Mouse (Mus musculus): ENCODE data around the gene Pak1ip1. TPM values are rescaled to one million over a fixed set of nuclear protein-coding genes. Genes with fewer than 3 reads are reported as not detected.
A peak's percentile ranks its signal among the peaks of the same experiment; 100 is the strongest.

Gene Pak1ip1
- polyA plus RNA-seq, 1 experiment: 63.9 TPM

DNA sequence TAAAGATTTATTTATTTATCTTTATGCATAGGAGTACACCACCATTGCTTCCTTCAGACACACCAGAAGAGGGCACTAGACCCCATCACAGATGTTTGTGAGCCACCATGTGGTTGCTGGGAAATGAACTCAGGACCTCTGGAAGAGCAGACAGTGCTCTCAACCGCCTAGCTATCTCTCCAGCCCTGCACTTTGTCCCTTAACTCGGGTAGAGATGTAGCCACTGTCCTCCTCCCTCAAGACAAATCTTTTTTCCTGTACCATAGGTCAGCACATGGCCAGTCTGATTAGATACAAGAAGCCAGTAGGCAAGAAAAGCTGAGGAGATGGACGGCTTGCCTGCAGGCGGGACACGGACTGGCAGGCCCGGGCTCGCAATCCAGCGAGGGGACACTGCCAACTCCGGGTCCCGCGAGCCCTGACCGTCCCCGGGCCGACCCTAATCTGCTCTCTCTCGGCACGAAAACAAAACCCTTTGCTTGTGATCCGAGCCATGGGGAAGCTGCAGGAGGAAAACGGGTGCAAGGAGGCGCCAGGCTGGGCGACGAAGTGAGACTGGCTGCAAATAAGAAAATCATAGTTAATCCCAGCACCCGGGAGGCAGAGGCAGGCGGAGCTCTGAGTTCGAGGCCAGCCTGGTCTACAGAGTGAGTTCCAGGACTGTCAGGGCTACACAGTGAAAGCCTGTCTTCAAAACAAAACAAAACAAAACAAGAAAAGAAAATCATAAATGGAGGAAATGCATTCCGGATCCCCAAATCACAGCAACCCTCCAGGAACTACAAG is 490 bp upstream of the Pak1ip1 start:
- TF ChIP-seq CEBPB (IDR thresholded peaks at IDR 0.05; ENCODE audit: low read depth) (no peak), MYOD1 (IDR thresholded peaks at IDR 0.05; ENCODE audit: control insufficient read depth, insufficient read length, low read depth) (no peak), MYOG (IDR thresholded peaks at IDR 0.05; ENCODE audit: control insufficient read depth, extremely low read depth, insufficient read length) (no peak)
- H3K27me3 ChIP-seq (ENCODE audit: control insufficient read depth, insufficient read depth, insufficient read length): no peaks in the 10 kb centered on the region
- peaks cover 38% of the 10 kb centered on the region for H3K79me3 ChIP-seq (ENCODE audit: low read depth)
- H3K36me3 ChIP-seq (ENCODE audit: control insufficient read depth, insufficient read depth): peaks cover 19% of the 10 kb centered on the region
- peaks cover 44% of the 10 kb centered on the region for H3K79me2 ChIP-seq (ENCODE audit: control insufficient read depth, insufficient read depth)
- peak overlapping the region; percentile 95 for H3K4me3 ChIP-seq (ENCODE audit: insufficient read depth, poor library complexity, severe bottlenecking)
- peak overlapping the region; percentile 70 for H3ac ChIP-seq (ENCODE audit: control insufficient read depth, insufficient read length, low read depth)

DNA sequence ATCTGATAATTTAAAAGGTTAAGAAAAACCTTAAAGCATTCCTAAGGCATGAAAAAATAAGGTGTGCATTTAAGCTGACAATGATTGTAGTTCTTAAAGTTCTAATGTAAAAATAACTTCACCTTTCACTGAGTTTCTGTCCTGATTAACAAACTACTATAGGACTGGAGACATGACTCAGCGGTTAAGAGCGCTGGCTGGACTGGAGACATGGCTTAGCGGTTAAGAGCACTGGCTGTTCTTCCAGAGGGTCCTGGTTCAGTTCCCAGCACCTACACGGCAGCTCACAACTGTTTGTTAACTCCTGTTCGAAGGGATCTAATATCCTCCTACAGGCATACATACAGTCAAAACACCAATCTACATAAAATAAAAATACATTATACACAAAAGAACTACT is 1.2 kb downstream of the Pak1ip1 start:
- Histone ChIP-seq H3K36me3 (ENCODE audit: control insufficient read depth, insufficient read depth) (peaks cover 35% of the 10 kb centered on the region), H3ac (ENCODE audit: control insufficient read depth, insufficient read length, low read depth) (no peak overlapping the region), H3K79me3 (ENCODE audit: low read depth) (peaks cover 42% of the 10 kb centered on the region), H3K27me3 (ENCODE audit: control insufficient read depth, insufficient read depth, insufficient read length) (no peaks in the 10 kb centered on the region), H3K4me3 (ENCODE audit: insufficient read depth, poor library complexity, severe bottlenecking) (peak overlapping the region; percentile 95), H3K79me2 (ENCODE audit: control insufficient read depth, insufficient read depth) (peaks cover 57% of the 10 kb centered on the region)
- TF ChIP-seq USF1 (IDR thresholded peaks at IDR 0.05; ENCODE audit: low read depth) (no peak), MYOD1 (IDR thresholded peaks at IDR 0.05; ENCODE audit: control insufficient read depth, insufficient read length, low read depth) (no peak), CTCF (IDR thresholded peaks at IDR 0.05; ENCODE audit: control insufficient read depth, insufficient read depth, insufficient read length) (no peak), FOSL1 (IDR thresholded peaks at IDR 0.05; ENCODE audit: insufficient read depth, low read length, poor library complexity, severe bottlenecking) (no peak), MYOG (IDR thresholded peaks at IDR 0.05; ENCODE audit: control insufficient read depth, extremely low read depth, insufficient read length) (no peak), MAX (IDR thresholded peaks at IDR 0.05) (no peak), CEBPB (IDR thresholded peaks at IDR 0.05; ENCODE audit: low read depth) (no peak)

DNA sequence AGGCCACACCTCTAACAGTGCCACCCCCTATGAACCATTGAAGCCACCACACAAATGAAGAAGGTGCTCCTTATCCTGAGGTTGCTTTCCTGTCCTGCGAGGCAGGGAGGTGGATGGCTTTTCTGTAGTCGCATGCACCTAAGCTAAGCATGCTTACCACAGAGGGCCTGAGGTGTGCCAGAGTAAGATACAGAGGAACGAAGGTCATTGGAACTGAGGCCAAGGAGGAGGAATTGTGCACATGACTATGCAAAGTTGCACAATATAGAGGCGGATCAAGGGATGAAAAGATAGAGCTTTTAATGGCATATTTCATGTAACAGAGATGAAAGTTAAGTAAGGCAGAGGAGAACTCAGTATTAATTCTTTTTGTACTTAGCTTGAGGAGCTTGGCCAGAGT is 5.4 kb downstream of the Pak1ip1 start:
- H3K27me3 ChIP-seq (ENCODE audit: control insufficient read depth, insufficient read depth, insufficient read length): no peaks in the 10 kb centered on the region
- no peak overlapping the region for H3ac ChIP-seq (ENCODE audit: control insufficient read depth, insufficient read length, low read depth)
- no peak overlapping the region for H3K4me3 ChIP-seq (ENCODE audit: insufficient read depth, poor library complexity, severe bottlenecking)
- TF ChIP-seq MAX (IDR thresholded peaks at IDR 0.05) (no peak), CTCF (IDR thresholded peaks at IDR 0.05; ENCODE audit: control insufficient read depth, insufficient read depth, insufficient read length) (no peak), MYOD1 (IDR thresholded peaks at IDR 0.05; ENCODE audit: control insufficient read depth, insufficient read length, low read depth) (no peak), FOSL1 (IDR thresholded peaks at IDR 0.05; ENCODE audit: insufficient read depth, low read length, poor library complexity, severe bottlenecking) (no peak)
- peaks cover 54% of the 10 kb centered on the region for H3K79me2 ChIP-seq (ENCODE audit: control insufficient read depth, insufficient read depth)
- peaks cover 77% of the 10 kb centered on the region for H3K36me3 ChIP-seq (ENCODE audit: control insufficient read depth, insufficient read depth)
- H3K79me3 ChIP-seq (ENCODE audit: low read depth): peaks cover 42% of the 10 kb centered on the region

DNA sequence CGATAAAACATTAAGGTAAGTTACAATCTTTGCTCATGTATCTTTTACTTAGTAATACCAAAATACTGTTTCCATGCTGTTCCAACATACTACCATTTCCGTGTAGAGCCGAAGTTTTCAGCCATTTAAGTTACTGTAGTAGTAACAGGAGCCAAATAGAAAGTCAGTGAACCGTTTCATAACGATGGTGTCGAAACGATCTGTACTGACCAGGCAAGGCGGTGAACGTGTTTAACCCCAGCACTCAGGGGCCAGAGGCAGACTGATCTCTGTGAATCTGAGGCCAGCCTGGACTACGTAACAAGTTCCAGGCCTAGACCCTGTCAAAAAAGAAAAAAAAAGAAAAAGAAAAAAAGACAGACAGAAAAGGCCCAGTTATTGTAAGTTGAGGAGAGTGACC is 7.4 kb downstream of the Pak1ip1 start:
- no peak overlapping the region for H3ac ChIP-seq (ENCODE audit: control insufficient read depth, insufficient read length, low read depth)
- no peaks in the 10 kb centered on the region for H3K27me3 ChIP-seq (ENCODE audit: control insufficient read depth, insufficient read depth, insufficient read length)
- H3K4me3 ChIP-seq (ENCODE audit: insufficient read depth, poor library complexity, severe bottlenecking): no peak overlapping the region
- peaks cover 22% of the 10 kb centered on the region for H3K79me3 ChIP-seq (ENCODE audit: low read depth)
- H3K79me2 ChIP-seq (ENCODE audit: control insufficient read depth, insufficient read depth): peaks cover 33% of the 10 kb centered on the region
- TF ChIP-seq CEBPB (IDR thresholded peaks at IDR 0.05; ENCODE audit: low read depth): no peak
- TF ChIP-seq MAX (IDR thresholded peaks at IDR 0.05): no peak
- TF ChIP-seq FOSL1 (IDR thresholded peaks at IDR 0.05; ENCODE audit: insufficient read depth, low read length, poor library complexity, severe bottlenecking): no peak
- TF ChIP-seq MYOD1 (IDR thresholded peaks at IDR 0.05; ENCODE audit: control insufficient read depth, insufficient read length, low read depth): no peak
- TF ChIP-seq USF1 (IDR thresholded peaks at IDR 0.05; ENCODE audit: low read depth): no peak
- TF ChIP-seq CTCF (IDR thresholded peaks at IDR 0.05; ENCODE audit: control insufficient read depth, insufficient read depth, insufficient read length): no peak
- no peak for TF ChIP-seq MYOG (IDR thresholded peaks at IDR 0.05; ENCODE audit: control insufficient read depth, extremely low read depth, insufficient read length)
- H3K36me3 ChIP-seq (ENCODE audit: control insufficient read depth, insufficient read depth): peaks cover 91% of the 10 kb centered on the region

DNA sequence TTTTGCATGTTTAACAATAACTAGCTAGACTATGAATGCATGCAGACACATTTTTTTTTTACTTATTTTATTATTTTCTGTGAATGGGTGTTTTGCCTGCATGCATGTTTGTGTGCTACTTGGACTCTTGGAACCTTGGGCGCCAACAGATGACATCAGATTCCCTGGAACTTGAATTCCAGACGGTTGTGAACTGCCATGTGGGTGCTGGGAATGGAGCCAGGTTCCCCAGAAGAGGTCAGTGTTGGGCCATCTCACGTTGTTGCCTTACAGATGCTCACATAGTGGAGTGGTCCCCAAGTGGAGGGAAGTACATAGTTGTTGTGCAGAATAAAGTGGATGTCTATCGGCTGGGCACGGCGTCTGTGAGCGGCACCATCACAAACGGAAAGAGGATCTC is 8.1 kb downstream of the Pak1ip1 start:
- Histone ChIP-seq H3K36me3 (ENCODE audit: control insufficient read depth, insufficient read depth) (peaks cover 90% of the 10 kb centered on the region), H3K27me3 (ENCODE audit: control insufficient read depth, insufficient read depth, insufficient read length) (no peaks in the 10 kb centered on the region), H3ac (ENCODE audit: control insufficient read depth, insufficient read length, low read depth) (no peak overlapping the region), H3K4me3 (ENCODE audit: insufficient read depth, poor library complexity, severe bottlenecking) (no peak overlapping the region), H3K79me3 (ENCODE audit: low read depth) (peaks cover 15% of the 10 kb centered on the region), H3K79me2 (ENCODE audit: control insufficient read depth, insufficient read depth) (peaks cover 27% of the 10 kb centered on the region)
- TF ChIP-seq USF1 (IDR thresholded peaks at IDR 0.05; ENCODE audit: low read depth) (no peak), CEBPB (IDR thresholded peaks at IDR 0.05; ENCODE audit: low read depth) (no peak), MAX (IDR thresholded peaks at IDR 0.05) (no peak), CTCF (IDR thresholded peaks at IDR 0.05; ENCODE audit: control insufficient read depth, insufficient read depth, insufficient read length) (no peak), MYOG (IDR thresholded peaks at IDR 0.05; ENCODE audit: control insufficient read depth, extremely low read depth, insufficient read length) (no peak), FOSL1 (IDR thresholded peaks at IDR 0.05; ENCODE audit: insufficient read depth, low read length, poor library complexity, severe bottlenecking) (no peak), MYOD1 (IDR thresholded peaks at IDR 0.05; ENCODE audit: control insufficient read depth, insufficient read length, low read depth) (no peak)

Measured in C2C12 (cell line).